Mouse (Mus musculus) heart, postnatal 10 days (tissue): ENCODE measurements around the gene D11Wsu47e. TPM values are rescaled to one million over a fixed set of nuclear protein-coding genes. Genes with fewer than 3 reads are reported as not detected.
"Not testable (repeated sequence)": the region's sequence is repeated elsewhere in the genome, so short reads cannot be mapped to it uniquely, and the experiment has no call there.

ENCODE experiments used
- DNase-seq, 2 experiments: peaks; one replicate each; pipeline ENCODE4 v3.0.0; 2021
- intact Hi-C: fragments of 180-260 bp; cut with DNase I; formaldehyde crosslinking; loops from one replicate; pipeline ENCODE4 v1.15.1; 2025
- total RNA-seq, 2 experiments: library from RNA; stranded (reverse); gene quantifications; 2 replicates each; pipeline ENCODE4 v1.2.3; 2021

D11Wsu47e gene
- total RNA-seq = 1 to 10 TPM; 7.1 to 8.4 TPM

GRCm38 (mm10) chr11:113683957-113684706 is at the start of gene D11Wsu47e, which contains the start of gene Fam104a:
Gene D11Wsu47e, plus strand, starts transcription at chr11:113684412.
Gene Fam104a, minus strand, starts transcription at chr11:113684155.
- DNase-seq = peak; percentile 97 to 98
- intact Hi-C loops = loop anchor here (2.0 kb wide), 1 partner anchor 35 kb away; the partner anchor contains the start of gene Cog1

GRCm38 (mm10) chr11:113634699-113635121 is 49.5 kb upstream of the D11Wsu47e start:
- no peak for DNase-seq
- intact Hi-C loops = no loop called here

GRCm38 (mm10) chr11:113638680-113639079 is 45.5 kb upstream of the D11Wsu47e start:
- intact Hi-C loops = no loop called here
- no peak for DNase-seq

GRCm38 (mm10) chr11:113645181-113645580 is 39.0 kb upstream of the D11Wsu47e start:
- no peak for DNase-seq
- intact Hi-C loops = no loop called here

GRCm38 (mm10) chr11:113648152-113648551 is 36.1 kb upstream of the D11Wsu47e start:
- DNase-seq = peak; percentile 79 to 90
- intact Hi-C loops = loop anchor here (1.0 to 2.0 kb wide), 2 partner anchors 35 to 163 kb away; no protein-coding TSS in a partner anchor

GRCm38 (mm10) chr11:113648690-113649352 is 35.4 kb upstream of the D11Wsu47e start, which contains the start of gene Cog1:
Gene Cog1, plus strand, starts transcription at chr11:113649169.
- intact Hi-C loops = loop anchor here (1.0 to 2.0 kb wide), 2 partner anchors 34 to 162 kb away; no protein-coding TSS in a partner anchor
- DNase-seq = no peak

GRCm38 (mm10) chr11:113649353-113650210 is 34.6 kb upstream of the D11Wsu47e start, which contains the start of gene Slc39a11:
Gene Slc39a11, minus strand, starts transcription at chr11:113650079.
- peak; percentile 72 to 82 for DNase-seq
- intact Hi-C loops = loop anchor here (2.0 kb wide), 1 partner anchor 33 kb away; no protein-coding TSS in a partner anchor

GRCm38 (mm10) chr11:113651206-113651906 is 32.9 kb upstream of the D11Wsu47e start:
- intact Hi-C loops = no loop called here
- DNase-seq = no peak

GRCm38 (mm10) chr11:113651907-113652273 is 32.3 kb upstream of the D11Wsu47e start:
- intact Hi-C loops = no loop called here
- peak; percentile 23 to 52 for DNase-seq

- intact Hi-C loops = no loop called here
- no peak for DNase-seq
Measured at GRCm38 (mm10) chr11:113652516-113652915, 31.7 kb upstream of the D11Wsu47e start.

- DNase-seq = no peak
- intact Hi-C loops = no loop called here
Measured at GRCm38 (mm10) chr11:113654105-113654504, 30.1 kb upstream of the D11Wsu47e start.

- no peak for DNase-seq
- intact Hi-C loops = no loop called here
Measured at GRCm38 (mm10) chr11:113654561-113655270, 29.5 kb upstream of the D11Wsu47e start.

- intact Hi-C loops = no loop called here
- no peak for DNase-seq
Measured at GRCm38 (mm10) chr11:113656511-113656932, 27.7 kb upstream of the D11Wsu47e start.

- DNase-seq = no peak
- intact Hi-C loops = no loop called here
Measured at GRCm38 (mm10) chr11:113657221-113657620, 27.0 kb upstream of the D11Wsu47e start.

- intact Hi-C loops = no loop called here
- DNase-seq = no peak
Measured at GRCm38 (mm10) chr11:113658319-113658718, 25.9 kb upstream of the D11Wsu47e start.

- intact Hi-C loops = no loop called here
Measured at GRCm38 (mm10) chr11:113658763-113659162, 25.4 kb upstream of the D11Wsu47e start.

GRCm38 (mm10) chr11:113660213-113660612 is 24.0 kb upstream of the D11Wsu47e start:
- DNase-seq, intact Hi-C loops: not testable (repeated sequence)

More at GRCm38 (mm10) chr11:113658763-113659162, 25.4 kb upstream of the D11Wsu47e start:
- DNase-seq = no peak

GRCm38 (mm10) chr11:113660940-113661339 is 23.3 kb upstream of the D11Wsu47e start:
- intact Hi-C loops = no loop called here
- DNase-seq = no peak

- no peak for DNase-seq
- intact Hi-C loops = no loop called here
Measured at GRCm38 (mm10) chr11:113661835-113662351, 22.3 kb upstream of the D11Wsu47e start.
